Comparison of ENCODE assay signal across 25 mouse cellular contexts in genomic region chr13:30040288-30040687, GRCm38 (mm10). TPM values are rescaled to one million over a fixed set of nuclear protein-coding genes. Genes with fewer than 3 reads are reported as not detected.
DNase-seq lines count a peak whose midpoint lies in the region; ATAC-seq and TF ChIP-seq lines count a peak whose summit lies in the region.
"Had no signal": no experiment of that assay in that cellular context is flagged by ENCODE, and none has a peak within 500 bp of the region (broad histone marks: within the 10 kb centered on the region; RNA-seq: fewer than 3 reads in every experiment).

No protein-coding gene starts in this region.

- peak; percentile 84 for ATAC-seq in hindbrain, embryonic 16.5 days
- ATAC-seq in hindbrain, embryonic 11.5 days (ENCODE audit: low FRiP score) = no peak
- ATAC-seq: CD4-positive, CD25-positive, alpha-beta regulatory T cell, adult 4 months; intestine, embryonic 16.5 days; liver, embryonic 12.5 days; midbrain, embryonic 15.5 days had no signal

- 81% methylated on average over 4 of the region's 4 CpGs for WGBS in hindbrain, embryonic 16.5 days
- WGBS in hindbrain, embryonic 11.5 days = 90% methylated on average over 4 of the region's 4 CpGs
- 16% methylated on average over 4 of the region's 4 CpGs for WGBS in cerebellum, adult 2 months

- H3K4me2 ChIP-seq in hindbrain, embryonic 16.5 days (ENCODE audit: low read length) = no peak overlapping the region
- H3K4me2 ChIP-seq in hindbrain, embryonic 11.5 days (replicated peaks; ENCODE audit: low read depth, low read length) = no peak overlapping the region
- H3K4me2 ChIP-seq: hindbrain, embryonic 15.5 days; limb, embryonic 13.5 days; liver, embryonic 12.5 days; midbrain, embryonic 15.5 days; neural tube, embryonic 15.5 days had no signal

- H3K9me3 ChIP-seq in hindbrain, embryonic 16.5 days (ENCODE audit: control insufficient read depth, low read length) = no peaks in the 10 kb centered on the region
- no peaks in the 10 kb centered on the region for H3K9me3 ChIP-seq in hindbrain, embryonic 11.5 days (ENCODE audit: control insufficient read depth, low read length)
- H3K9me3 ChIP-seq: hindbrain, embryonic 15.5 days; limb, embryonic 13.5 days; liver, embryonic 12.5 days; midbrain, embryonic 15.5 days; neural tube, embryonic 15.5 days had no signal

- H3K36me3 ChIP-seq in hindbrain, embryonic 16.5 days (ENCODE audit: control insufficient read depth, insufficient read depth, low read length) = no peaks in the 10 kb centered on the region
- no peaks in the 10 kb centered on the region for H3K36me3 ChIP-seq in hindbrain, embryonic 11.5 days (ENCODE audit: control insufficient read depth, insufficient read depth, low read length)
- H3K36me3 ChIP-seq: hindbrain, embryonic 15.5 days; limb, embryonic 13.5 days; liver, embryonic 12.5 days; midbrain, embryonic 15.5 days; neural tube, embryonic 15.5 days had no signal

- TF ChIP-seq CTCF in cerebellum, adult 2 months (IDR thresholded peaks at IDR 0.05; ENCODE audit: borderline replicate concordance, insufficient read depth, low read depth, low read length) = no peak

- TF ChIP-seq POLR2A in cerebellum, adult 2 months (IDR thresholded peaks at IDR 0.05; ENCODE audit: borderline replicate concordance, insufficient read depth, low read length) = no peak

- no peak for DNase-seq in hindbrain, embryonic 11.5 days (ENCODE audit: low spot score)
- peak; percentile 28 for DNase-seq in lung, postnatal 10 days
- DNase-seq in lung, adult 18-20 months = no peak
- DNase-seq in cerebellum, adult 2 months = peak; percentile 90 to 94
- peak; percentile 90 to 92 for DNase-seq in cerebellum, postnatal 25 days
- DNase-seq in embryo, embryonic 9.5 days (ENCODE audit: extremely low spot score) = no peak
- no peak for DNase-seq in adrenal gland, postnatal 25 days
- DNase-seq: adrenal gland, postnatal 36 days; gastrocnemius, postnatal 25 days; kidney, adult 9 months; kidney, postnatal 14 days; layer of hippocampus, postnatal 36 days; right cerebral cortex, postnatal 14 days; thymus, adult 2 months; thymus, postnatal 4 days had no signal

- no peak overlapping the region for H3K9ac ChIP-seq in hindbrain, embryonic 16.5 days (ENCODE audit: low read depth, low read length)
- no peak overlapping the region for H3K9ac ChIP-seq in hindbrain, embryonic 11.5 days (ENCODE audit: low read depth, low read length)
- H3K9ac ChIP-seq: hindbrain, embryonic 15.5 days; limb, embryonic 13.5 days; liver, embryonic 12.5 days; midbrain, embryonic 15.5 days; neural tube, embryonic 15.5 days had no signal

- H3K27me3 ChIP-seq in hindbrain, embryonic 16.5 days (replicated peaks; ENCODE audit: control insufficient read depth, insufficient read depth, low read length) = no peaks in the 10 kb centered on the region
- no peaks in the 10 kb centered on the region for H3K27me3 ChIP-seq in hindbrain, embryonic 11.5 days (ENCODE audit: control insufficient read depth, insufficient read depth, low read length)
- H3K27me3 ChIP-seq in cerebellum, adult 2 months (ENCODE audit: control insufficient read depth, insufficient read depth, low read length) = no peaks in the 10 kb centered on the region
- H3K27me3 ChIP-seq: hindbrain, embryonic 15.5 days; limb, embryonic 13.5 days; midbrain, embryonic 15.5 days; neural tube, embryonic 15.5 days had no signal

- H3K4me1 ChIP-seq in hindbrain, embryonic 16.5 days (ENCODE audit: control insufficient read depth, insufficient read depth, low read depth, low read length) = no peaks in the 10 kb centered on the region
- no peaks in the 10 kb centered on the region for H3K4me1 ChIP-seq in hindbrain, embryonic 11.5 days (replicated peaks; ENCODE audit: control insufficient read depth, insufficient read depth, low read length)
- peaks cover 27% of the 10 kb centered on the region; the same call in 1 of the 2 replicates for H3K4me1 ChIP-seq in cerebellum, adult 2 months (ENCODE audit: control insufficient read depth, insufficient read depth, low read length)
- H3K4me1 ChIP-seq: hindbrain, embryonic 15.5 days; limb, embryonic 13.5 days; liver, embryonic 12.5 days; midbrain, embryonic 15.5 days; neural tube, embryonic 15.5 days had no signal

- no peak overlapping the region for H3K27ac ChIP-seq in hindbrain, embryonic 16.5 days (ENCODE audit: low read depth, low read length)
- no peak overlapping the region for H3K27ac ChIP-seq in hindbrain, embryonic 11.5 days (ENCODE audit: low read depth, low read length)
- H3K27ac ChIP-seq in cerebellum, adult 2 months (ENCODE audit: insufficient read depth, low read length) = peak overlapping the region; percentile 51; the same call in 1 of the 2 replicates
- H3K27ac ChIP-seq: hindbrain, embryonic 15.5 days; limb, embryonic 13.5 days; liver, embryonic 12.5 days; midbrain, embryonic 15.5 days; neural tube, embryonic 15.5 days; stomach, postnatal 0 days had no signal

- H3K4me3 ChIP-seq in hindbrain, embryonic 16.5 days (ENCODE audit: low read length) = no peak overlapping the region
- H3K4me3 ChIP-seq in hindbrain, embryonic 11.5 days (ENCODE audit: low read depth, low read length) = no peak overlapping the region
- no peak overlapping the region for H3K4me3 ChIP-seq in cerebellum, adult 2 months (replicated peaks; ENCODE audit: insufficient read depth, low read depth, low read length)
- H3K4me3 ChIP-seq: hindbrain, embryonic 15.5 days; layer of hippocampus, adult 2 months; limb, embryonic 13.5 days; liver, embryonic 12.5 days; midbrain, embryonic 15.5 days; neural tube, embryonic 15.5 days had no signal

RNA-seq across cellular contexts. Expression of gene E2f3, which starts 54.4 kb away (rescaled TPM):
- 4.2 and 5.7 TPM in 2 replicates for polyA plus RNA-seq in hindbrain, embryonic 16.5 days (2015; fragmentation: Nextera tagmentation; extraction: Ambion mirVana)
- polyA plus RNA-seq in hindbrain, embryonic 11.5 days (2014; fragmentation: Nextera tagmentation; extraction: Ambion mirVana) = 13.0 and 13.3 TPM in 2 replicates
- polyA plus RNA-seq in cerebellum, adult 2 months (2012; rRNA removed) = 10.0 and 10.9 TPM in 2 replicates
- total RNA-seq in adrenal gland, postnatal 25 days (2021) = 10.8 and 13.1 TPM in 2 replicates

Comparison
In these comparisons a context has a peak if more than half of its experiments do, and no peak if none do; other contexts are left out.
1. DNase-seq: peak in lung, postnatal 10 days (single experiment), cerebellum, adult 2 months (2 of 2) and cerebellum, postnatal 25 days (2 of 2); none in hindbrain, embryonic 11.5 days (single experiment), lung, adult 18-20 months (0 of 2), embryo, embryonic 9.5 days (single experiment) and adrenal gland, postnatal 25 days (single experiment).